In genomic region chr14:25624659-25625058, GRCm38 (mm10) we compare ENCODE assay signal across 16 mouse cellular contexts.
DNase-seq lines count a peak whose midpoint lies in the region; ATAC-seq and TF ChIP-seq lines count a peak whose summit lies in the region.
"Had no signal": no experiment of that assay in that cellular context is flagged by ENCODE, and none has a peak within 500 bp of the region (broad histone marks: within the 10 kb centered on the region; RNA-seq: fewer than 3 reads in every experiment).

No protein-coding gene starts in this region.

- no peak for DNase-seq in forebrain, postnatal 0 days
- DNase-seq in hindbrain, embryonic 10.5 days (ENCODE audit: low spot score): no peak
- no peak for DNase-seq in hindbrain, embryonic 11.5 days (ENCODE audit: low spot score)
- DNase-seq in midbrain, embryonic 10.5 days (ENCODE audit: low spot score): no peak
- DNase-seq: B cell, adult 2 months; cerebellum, adult 8-10 months; layer of hippocampus, postnatal 36 days; left cerebral cortex, postnatal 4 days; lung, postnatal 14 days; right cerebral cortex, adult 18-20 months; spleen, adult 18-20 months; thymus, postnatal 36 days had no signal

- 83% methylated on average over 6 of the region's 6 CpGs for WGBS in forebrain, embryonic 15.5 days
- 81% methylated on average over 6 of the region's 6 CpGs for WGBS in forebrain, postnatal 0 days
- 86% methylated on average over 6 of the region's 6 CpGs for WGBS in hindbrain, embryonic 10.5 days
- 85% methylated on average over 6 of the region's 6 CpGs for WGBS in hindbrain, embryonic 11.5 days
- 90% methylated on average over 6 of the region's 6 CpGs for WGBS in midbrain, embryonic 12.5 days
- WGBS in midbrain, embryonic 10.5 days: 91% methylated on average over 6 of the region's 6 CpGs
- 83% methylated on average over 6 of the region's 6 CpGs for WGBS in neural tube, embryonic 15.5 days

- TF ChIP-seq CTCF in forebrain, postnatal 0 days (IDR thresholded peaks at IDR 0.05; ENCODE audit: low read depth): no peak

- ATAC-seq in forebrain, embryonic 15.5 days (replicated peaks): no peak
- ATAC-seq in forebrain, postnatal 0 days: no peak
- ATAC-seq in hindbrain, embryonic 11.5 days (ENCODE audit: low FRiP score): no peak
- no peak for ATAC-seq in midbrain, embryonic 12.5 days (ENCODE audit: low FRiP score, low read depth)
- no peak for ATAC-seq in neural tube, embryonic 15.5 days (ENCODE audit: low FRiP score)

- H3K9ac ChIP-seq in forebrain, embryonic 15.5 days (replicated peaks): no peak overlapping the region
- H3K9ac ChIP-seq in forebrain, postnatal 0 days: no peak overlapping the region
- H3K9ac ChIP-seq in hindbrain, embryonic 11.5 days (ENCODE audit: low read depth, low read length): no peak overlapping the region
- H3K9ac ChIP-seq in midbrain, embryonic 12.5 days (replicated peaks): no peak overlapping the region
- H3K9ac ChIP-seq in neural tube, embryonic 15.5 days (replicated peaks): no peak overlapping the region
- H3K9ac ChIP-seq: liver, embryonic 15.5 days had no signal

- H3K36me3 ChIP-seq in forebrain, embryonic 15.5 days: peaks cover 14% of the 10 kb centered on the region; the same call in 1 of the 2 replicates
- H3K36me3 ChIP-seq in forebrain, postnatal 0 days (ENCODE audit: insufficient read depth): peaks cover 3% of the 10 kb centered on the region; the same call in 1 of the 2 replicates
- peaks cover 79% of the 10 kb centered on the region for H3K36me3 ChIP-seq in hindbrain, embryonic 10.5 days
- peaks cover 2% of the 10 kb centered on the region; the same call in 1 of the 2 replicates for H3K36me3 ChIP-seq in hindbrain, embryonic 11.5 days (ENCODE audit: control insufficient read depth, insufficient read depth, low read length)
- H3K36me3 ChIP-seq in midbrain, embryonic 12.5 days: peaks cover 49% of the 10 kb centered on the region
- peaks cover 98% of the 10 kb centered on the region for H3K36me3 ChIP-seq in midbrain, embryonic 10.5 days
- H3K36me3 ChIP-seq in neural tube, embryonic 15.5 days: 0 out of 2 replicates have a peak, but pooled peaks cover 4% of the 10 kb centered on the region

- H3K4me3 ChIP-seq in forebrain, embryonic 15.5 days: no peak overlapping the region
- no peak overlapping the region for H3K4me3 ChIP-seq in forebrain, postnatal 0 days (ENCODE audit: low read depth, low read length)
- no peak overlapping the region for H3K4me3 ChIP-seq in hindbrain, embryonic 10.5 days
- H3K4me3 ChIP-seq in hindbrain, embryonic 11.5 days (ENCODE audit: low read depth, low read length): no peak overlapping the region
- no peak overlapping the region for H3K4me3 ChIP-seq in midbrain, embryonic 12.5 days
- H3K4me3 ChIP-seq in midbrain, embryonic 10.5 days: no peak overlapping the region
- no peak overlapping the region for H3K4me3 ChIP-seq in neural tube, embryonic 15.5 days (replicated peaks)
- H3K4me3 ChIP-seq: liver, embryonic 15.5 days had no signal

- 0 out of 2 replicates have a peak overlapping the region, but pooled peaks have one; percentile 74 for H3K27ac ChIP-seq in forebrain, embryonic 15.5 days (replicated peaks)
- no peak overlapping the region for H3K27ac ChIP-seq in forebrain, postnatal 0 days (ENCODE audit: low read depth, low read length)
- 0 out of 2 replicates have a peak overlapping the region, but pooled peaks have one; percentile 82 for H3K27ac ChIP-seq in hindbrain, embryonic 10.5 days
- H3K27ac ChIP-seq in hindbrain, embryonic 11.5 days (ENCODE audit: low read depth, low read length): no peak overlapping the region
- 0 out of 2 replicates have a peak overlapping the region, but pooled peaks have one; percentile 76 for H3K27ac ChIP-seq in midbrain, embryonic 12.5 days (replicated peaks)
- no peak overlapping the region for H3K27ac ChIP-seq in midbrain, embryonic 10.5 days (replicated peaks)
- H3K27ac ChIP-seq in neural tube, embryonic 15.5 days (replicated peaks): peak overlapping the region; percentile 81
- H3K27ac ChIP-seq: liver, embryonic 15.5 days had no signal

- peaks cover 54% of the 10 kb centered on the region for H3K4me1 ChIP-seq in forebrain, embryonic 15.5 days
- H3K4me1 ChIP-seq in forebrain, postnatal 0 days (ENCODE audit: insufficient read depth): peaks cover 2% of the 10 kb centered on the region
- peaks cover 82% of the 10 kb centered on the region for H3K4me1 ChIP-seq in hindbrain, embryonic 10.5 days (replicated peaks)
- peaks cover 7% of the 10 kb centered on the region for H3K4me1 ChIP-seq in hindbrain, embryonic 11.5 days (replicated peaks; ENCODE audit: control insufficient read depth, insufficient read depth, low read length)
- H3K4me1 ChIP-seq in midbrain, embryonic 12.5 days: peaks cover 57% of the 10 kb centered on the region
- H3K4me1 ChIP-seq in midbrain, embryonic 10.5 days: peaks cover 63% of the 10 kb centered on the region
- H3K4me1 ChIP-seq in neural tube, embryonic 15.5 days: peaks cover 92% of the 10 kb centered on the region

- no peaks in the 10 kb centered on the region for H3K9me3 ChIP-seq in forebrain, embryonic 15.5 days
- no peaks in the 10 kb centered on the region for H3K9me3 ChIP-seq in forebrain, postnatal 0 days (ENCODE audit: low read length)
- H3K9me3 ChIP-seq in hindbrain, embryonic 10.5 days: no peaks in the 10 kb centered on the region
- no peaks in the 10 kb centered on the region for H3K9me3 ChIP-seq in hindbrain, embryonic 11.5 days (ENCODE audit: control insufficient read depth, low read length)
- no peaks in the 10 kb centered on the region for H3K9me3 ChIP-seq in midbrain, embryonic 12.5 days
- no peaks in the 10 kb centered on the region for H3K9me3 ChIP-seq in midbrain, embryonic 10.5 days (replicated peaks)
- no peaks in the 10 kb centered on the region for H3K9me3 ChIP-seq in neural tube, embryonic 15.5 days (replicated peaks)
- H3K9me3 ChIP-seq: liver, embryonic 15.5 days had no signal

- H3K4me2 ChIP-seq in forebrain, embryonic 15.5 days (replicated peaks): no peak overlapping the region
- H3K4me2 ChIP-seq in forebrain, postnatal 0 days (ENCODE audit: low read depth): no peak overlapping the region
- H3K4me2 ChIP-seq in hindbrain, embryonic 11.5 days (replicated peaks; ENCODE audit: low read depth, low read length): no peak overlapping the region
- H3K4me2 ChIP-seq in midbrain, embryonic 12.5 days (replicated peaks): no peak overlapping the region
- no peak overlapping the region for H3K4me2 ChIP-seq in neural tube, embryonic 15.5 days
- H3K4me2 ChIP-seq: liver, embryonic 15.5 days had no signal

- no peaks in the 10 kb centered on the region for H3K27me3 ChIP-seq in forebrain, embryonic 15.5 days
- no peaks in the 10 kb centered on the region for H3K27me3 ChIP-seq in forebrain, postnatal 0 days (ENCODE audit: insufficient read depth, low read length)
- H3K27me3 ChIP-seq in hindbrain, embryonic 10.5 days (ENCODE audit: insufficient read depth, poor library complexity, severe bottlenecking): no peaks in the 10 kb centered on the region
- H3K27me3 ChIP-seq in hindbrain, embryonic 11.5 days (ENCODE audit: control insufficient read depth, insufficient read depth, low read length): no peaks in the 10 kb centered on the region
- H3K27me3 ChIP-seq in midbrain, embryonic 12.5 days: no peaks in the 10 kb centered on the region
- H3K27me3 ChIP-seq in midbrain, embryonic 10.5 days (ENCODE audit: low read depth, poor library complexity, severe bottlenecking): no peaks in the 10 kb centered on the region
- no peaks in the 10 kb centered on the region for H3K27me3 ChIP-seq in neural tube, embryonic 15.5 days (replicated peaks)
- H3K27me3 ChIP-seq: liver, embryonic 15.5 days had no signal

Comparison
In these comparisons a context has a peak if more than half of its experiments do, and no peak if none do; other contexts are left out.
1. H3K27ac ChIP-seq: peak in forebrain, embryonic 15.5 days (single experiment), hindbrain, embryonic 10.5 days (single experiment), midbrain, embryonic 12.5 days (single experiment) and neural tube, embryonic 15.5 days (single experiment); none in forebrain, postnatal 0 days (single experiment), hindbrain, embryonic 11.5 days (single experiment) and midbrain, embryonic 10.5 days (single experiment).